Mouse (Mus musculus): ENCODE results near the gene 1700025B11Rik.

DNA sequence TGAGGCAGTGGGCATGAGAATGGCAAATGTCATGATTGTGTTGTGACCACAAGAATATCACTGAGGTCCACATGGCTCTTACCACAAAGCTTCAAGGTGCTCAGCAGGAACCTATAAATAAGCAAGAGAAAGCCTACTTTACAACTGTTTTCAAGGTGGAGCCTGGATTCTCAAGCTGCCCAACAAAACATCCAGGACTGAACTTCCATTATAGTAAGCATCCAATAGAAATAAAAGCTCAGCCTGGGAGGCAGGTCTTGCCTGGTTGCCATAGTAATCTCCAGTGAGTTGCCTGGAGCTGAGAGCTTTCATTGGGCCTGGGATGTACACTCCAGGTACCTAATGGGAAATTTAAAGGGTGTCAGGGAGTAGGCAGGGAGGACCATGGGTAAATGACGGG is 37.3 kb upstream of the 1700025B11Rik start, which contains the start of gene Gm36245:
- TF ChIP-seq CTCF (IDR thresholded peaks at IDR 0.05), result no peak
- TF ChIP-seq EP300 (IDR thresholded peaks at IDR 0.05), result no peak

All from lung, postnatal 0 days (tissue).